Mouse (Mus musculus): ENCODE data around the gene Mbnl2. TPM values are rescaled to one million over a fixed set of nuclear protein-coding genes. Genes with fewer than 3 reads are reported as not detected.

The Mbnl2 gene
- total RNA-seq, 1 experiment from 2014 or later: 68.1 TPM

DNA sequence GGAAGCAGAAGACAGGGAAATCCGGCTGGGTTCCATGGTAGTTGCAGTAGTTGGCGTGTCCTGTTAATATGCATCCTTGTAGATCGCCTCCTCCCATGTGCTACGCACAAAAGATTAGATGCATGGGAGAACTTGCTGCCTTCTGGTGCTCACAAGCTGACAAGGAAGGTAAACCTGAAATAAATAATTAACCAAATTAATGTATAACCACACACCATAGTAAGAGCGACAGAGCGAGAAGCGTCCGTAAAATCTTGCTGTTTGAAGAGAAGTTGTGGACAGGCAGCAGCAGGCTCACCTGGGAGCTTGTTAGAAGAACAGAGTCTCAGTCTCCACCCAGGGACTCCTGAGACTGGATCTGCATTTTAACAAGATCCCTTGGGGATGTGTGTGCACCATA, 4.4 kb upstream of the Mbnl2 start:
- ATAC-seq (replicated peaks; ENCODE audit: low read depth, poor library complexity, severe bottlenecking): no peak

DNA sequence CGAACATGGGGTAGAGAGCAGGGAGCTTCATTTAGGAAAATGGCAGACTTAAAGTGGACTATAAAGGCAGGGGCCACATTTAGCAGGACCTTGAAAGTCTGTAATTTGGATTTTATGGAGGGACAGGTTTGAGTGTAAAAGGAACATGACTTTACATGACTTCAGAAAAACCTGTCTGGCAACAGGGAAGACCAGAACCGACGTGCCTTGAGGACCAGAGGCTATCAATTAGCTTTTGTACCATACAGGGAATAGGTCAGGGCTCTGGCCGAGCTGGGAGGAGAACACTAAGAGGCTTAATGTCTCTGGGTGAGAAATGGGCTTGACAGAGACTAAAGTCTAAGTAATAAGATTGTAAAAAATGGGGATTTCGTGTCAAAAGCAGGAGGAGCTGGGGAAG, 1.7 kb upstream of the Mbnl2 start:
- ATAC-seq (replicated peaks; ENCODE audit: low read depth, poor library complexity, severe bottlenecking): no peak

DNA sequence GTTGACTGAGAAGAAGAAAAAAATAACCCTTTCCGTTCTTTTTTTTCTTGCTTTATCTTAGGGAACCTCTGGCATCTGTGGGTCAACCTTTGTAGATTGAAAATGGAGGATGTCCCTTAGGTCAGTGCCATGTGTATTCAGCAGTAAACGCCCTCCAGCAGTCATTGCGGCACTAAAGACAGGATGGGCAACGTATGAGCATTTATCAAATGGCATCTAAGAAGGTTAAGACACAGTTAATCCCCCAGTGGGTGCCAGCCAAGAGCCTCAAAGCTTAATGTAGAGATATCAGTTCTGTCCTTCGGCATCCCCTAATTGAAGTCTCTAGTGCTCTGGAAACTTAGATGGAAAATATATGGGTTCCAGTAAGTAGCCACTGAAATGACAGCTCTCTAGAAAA, 723 bp upstream of the Mbnl2 start:
- ATAC-seq (replicated peaks; ENCODE audit: low read depth, poor library complexity, severe bottlenecking): no peak

DNA sequence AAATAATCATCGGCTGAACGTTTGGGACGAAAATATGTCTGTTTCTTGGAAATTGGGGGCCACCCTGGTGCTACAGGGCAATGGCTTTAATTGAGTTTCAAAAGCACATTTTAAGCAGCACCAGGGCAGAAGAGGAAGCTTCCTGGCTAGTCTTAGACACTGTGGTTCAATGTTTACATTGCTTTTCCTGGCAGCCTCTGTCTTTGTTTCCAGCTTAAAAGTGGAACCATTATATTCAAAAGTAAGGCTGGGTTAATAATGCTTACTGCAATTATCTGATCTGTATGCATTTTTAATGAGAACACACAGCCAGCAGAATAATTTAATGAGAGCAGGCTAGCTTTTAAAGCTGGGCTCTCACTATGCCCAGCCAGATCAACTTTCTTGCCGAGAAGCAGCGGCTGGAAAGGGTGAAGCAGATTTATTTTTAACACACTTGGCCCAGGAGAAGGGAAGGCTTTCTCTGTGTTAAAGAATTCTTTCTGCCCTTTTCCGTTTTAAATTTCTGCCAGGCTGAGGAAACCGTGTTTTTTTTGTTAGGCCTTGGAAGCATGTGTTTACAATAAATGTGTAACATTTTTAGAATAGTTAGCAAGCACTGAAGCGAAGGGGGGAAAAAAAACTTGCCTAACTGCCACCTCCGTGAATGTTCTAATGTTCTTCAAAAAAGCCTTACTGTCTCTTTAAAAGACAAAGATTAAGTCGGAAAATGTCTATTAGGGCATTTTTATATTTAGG, 1.0 kb downstream of the Mbnl2 start:
- ATAC-seq (replicated peaks; ENCODE audit: low read depth, poor library complexity, severe bottlenecking): no peak

DNA sequence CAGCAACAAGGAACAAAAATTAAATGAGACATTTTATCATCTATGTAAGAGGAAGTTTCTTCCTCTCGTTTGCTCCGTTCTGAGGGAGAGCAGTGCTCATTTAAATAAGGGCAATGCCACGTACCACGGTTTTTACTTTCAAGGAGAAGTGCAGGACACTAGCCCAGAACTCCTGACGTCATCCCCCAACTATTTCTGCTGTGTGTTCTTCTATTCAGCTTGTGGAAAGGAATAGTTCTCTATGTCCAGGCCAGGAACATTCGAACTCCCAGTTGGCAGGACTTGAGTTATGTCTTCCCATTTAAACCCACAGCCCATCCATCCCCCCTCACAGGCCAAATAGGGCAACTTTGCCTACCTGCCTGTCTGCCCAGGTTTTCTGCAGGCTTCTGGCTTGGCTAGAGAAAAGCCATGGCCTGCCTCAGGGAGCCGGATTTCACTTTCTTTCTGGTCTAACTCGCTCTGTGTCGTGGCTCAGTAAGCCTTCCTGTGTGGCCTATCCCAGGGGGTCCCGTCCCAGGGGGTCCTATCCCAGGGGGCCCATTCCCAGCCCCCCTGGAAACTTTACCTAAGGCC, 1.7 kb downstream of the Mbnl2 start:
- peak; percentile 33 for ATAC-seq (replicated peaks; ENCODE audit: low read depth, poor library complexity, severe bottlenecking)

DNA sequence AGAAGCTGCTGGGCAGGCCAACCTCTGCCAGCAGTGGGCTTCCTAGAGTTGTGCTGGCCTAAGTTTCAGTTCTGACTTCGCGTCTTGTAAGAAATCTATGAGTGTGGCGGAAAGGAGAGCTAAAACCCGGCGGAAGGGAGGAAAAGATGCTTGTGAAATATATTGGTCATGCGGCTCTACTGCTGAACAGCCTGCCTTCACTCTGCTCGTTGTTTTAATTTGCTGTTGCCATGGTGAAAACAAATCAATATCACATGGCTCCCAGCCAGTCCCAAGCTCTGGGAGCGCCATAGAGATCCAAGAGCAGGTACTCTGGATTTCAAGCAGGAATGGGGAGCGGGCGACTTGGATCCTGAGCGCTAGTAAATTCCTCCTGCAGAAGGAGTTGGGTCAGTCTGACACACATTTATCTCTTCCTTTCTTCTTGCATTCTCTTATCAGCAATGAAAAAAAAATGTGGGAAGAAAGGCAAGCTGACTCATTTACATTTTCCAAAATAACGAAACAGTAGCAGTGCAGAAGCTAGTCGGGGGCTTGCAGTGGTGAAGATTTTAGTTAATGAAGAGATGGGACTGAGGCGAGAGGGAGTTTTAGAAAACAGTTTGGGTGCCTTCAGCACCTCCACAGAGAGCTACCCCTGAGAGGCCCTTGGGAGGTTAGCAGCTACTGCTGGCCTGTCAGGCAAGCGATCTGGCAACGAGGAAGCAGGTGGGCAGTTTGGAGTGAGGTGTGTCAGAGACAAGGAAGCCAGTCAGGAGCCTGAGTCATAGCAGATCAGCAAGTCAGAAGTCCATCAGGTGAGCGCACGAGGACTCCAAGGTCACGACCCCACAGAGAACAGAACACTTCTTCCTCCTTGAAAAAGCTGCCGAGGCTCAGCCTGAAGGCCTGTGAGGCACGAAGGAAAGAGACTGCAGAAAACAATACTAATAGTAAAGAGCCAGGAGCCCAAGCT, 3.1 kb downstream of the Mbnl2 start:
- ATAC-seq (replicated peaks; ENCODE audit: low read depth, poor library complexity, severe bottlenecking): peak; percentile 21

DNA sequence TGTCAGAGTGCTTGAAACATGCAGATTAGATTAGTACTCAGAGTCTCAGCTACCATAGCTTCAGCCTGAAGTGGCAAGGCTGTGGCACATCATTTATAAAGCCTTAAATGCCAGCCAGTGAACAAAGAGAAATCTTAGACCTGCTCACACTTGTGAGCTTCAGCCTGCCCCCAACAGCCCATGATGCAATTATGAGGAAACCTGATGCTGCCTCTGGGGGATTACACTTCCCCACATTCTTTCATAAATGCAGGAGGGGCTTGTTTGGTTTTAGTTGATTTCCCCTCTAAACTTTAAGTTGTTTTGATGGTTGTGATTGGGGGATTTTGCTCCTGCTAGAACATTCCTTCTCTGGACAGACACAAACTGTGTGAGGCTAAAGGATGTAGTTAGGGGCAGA, 4.7 kb downstream of the Mbnl2 start:
- ATAC-seq (replicated peaks; ENCODE audit: low read depth, poor library complexity, severe bottlenecking): no peak

DNA sequence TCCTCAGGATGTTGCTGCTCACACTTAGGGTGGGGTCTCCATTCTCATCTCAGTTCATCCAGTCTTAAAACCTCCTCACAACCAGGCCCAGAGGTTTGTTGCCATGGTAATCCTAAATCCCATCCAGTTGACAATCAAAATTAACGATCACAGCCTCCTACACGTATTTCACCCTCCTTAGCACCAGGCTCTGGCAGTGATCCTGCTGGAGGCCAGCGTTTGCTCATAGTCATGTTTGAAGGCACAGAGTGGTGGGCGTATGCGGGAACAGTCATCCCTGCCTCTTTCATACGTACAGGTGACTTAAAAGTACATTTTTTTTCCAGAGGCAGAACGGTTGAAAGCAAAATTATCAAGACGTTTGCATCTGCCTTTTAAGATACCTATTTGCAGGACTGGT, 8.3 kb downstream of the Mbnl2 start:
- no peak for ATAC-seq (replicated peaks; ENCODE audit: low read depth, poor library complexity, severe bottlenecking)

DNA sequence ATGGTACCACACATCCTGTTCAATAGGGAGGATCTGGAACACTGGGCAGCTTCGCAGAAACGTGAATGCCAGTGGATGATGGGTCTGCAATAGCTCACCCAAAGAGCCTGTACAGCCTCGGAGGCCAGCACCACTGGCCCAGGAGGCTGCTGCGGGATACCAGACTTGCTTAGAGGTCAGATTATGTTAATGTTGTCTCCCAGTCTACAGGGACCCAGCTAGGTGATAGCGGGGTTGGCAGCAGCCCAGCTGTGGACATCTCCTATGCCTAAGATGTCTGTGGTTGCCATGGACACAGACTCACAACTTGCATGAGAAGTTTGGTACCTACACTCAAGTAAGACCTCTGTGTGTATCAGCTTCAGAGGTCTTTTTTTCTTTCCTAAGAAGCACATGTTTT, 9.0 kb downstream of the Mbnl2 start:
- no peak for ATAC-seq (replicated peaks; ENCODE audit: low read depth, poor library complexity, severe bottlenecking)

DNA sequence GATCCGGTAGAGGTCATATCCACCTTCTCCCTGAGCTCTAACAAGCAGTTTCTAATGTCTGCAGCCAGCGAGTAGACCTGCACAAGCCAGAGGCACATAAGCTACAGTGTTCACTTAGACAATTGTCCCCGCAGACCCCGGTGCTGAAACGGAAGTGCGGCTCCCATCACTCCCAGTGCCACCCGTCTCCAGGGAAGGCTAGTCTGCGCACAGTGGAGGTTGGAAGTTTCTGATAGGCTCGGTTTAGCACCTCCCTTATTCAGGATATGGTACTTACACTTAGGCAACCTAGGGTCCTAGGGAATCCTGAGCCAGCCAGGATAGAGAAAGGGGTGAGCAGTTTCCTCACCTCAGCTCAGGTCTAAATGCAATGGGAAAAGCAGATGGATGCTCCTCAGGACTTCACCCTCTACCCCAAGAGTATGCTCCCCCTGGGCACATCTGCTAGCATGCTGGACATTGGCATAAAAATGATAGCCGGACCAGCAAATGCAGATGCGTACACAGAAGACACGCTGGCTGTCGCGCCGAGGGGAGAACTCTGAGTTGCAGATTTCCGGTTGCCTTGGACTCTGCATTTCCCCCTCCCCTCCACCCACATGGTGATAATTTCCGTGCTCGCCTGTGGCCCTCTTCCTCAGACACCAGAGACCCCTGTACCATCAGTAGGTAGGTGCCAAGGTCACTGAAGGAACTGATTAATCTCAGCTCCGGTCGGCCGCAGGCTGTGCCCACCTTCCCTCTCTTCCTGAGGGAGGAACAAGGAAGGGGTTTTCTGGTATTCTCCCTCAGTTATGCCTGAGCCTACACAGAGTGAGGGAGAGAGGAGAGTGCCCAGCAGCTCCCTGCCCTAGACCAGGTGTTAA, 11.9 kb downstream of the Mbnl2 start:
- ATAC-seq (replicated peaks; ENCODE audit: low read depth, poor library complexity, severe bottlenecking): peak; percentile 10; the same call in 1 of the 2 replicates

DNA sequence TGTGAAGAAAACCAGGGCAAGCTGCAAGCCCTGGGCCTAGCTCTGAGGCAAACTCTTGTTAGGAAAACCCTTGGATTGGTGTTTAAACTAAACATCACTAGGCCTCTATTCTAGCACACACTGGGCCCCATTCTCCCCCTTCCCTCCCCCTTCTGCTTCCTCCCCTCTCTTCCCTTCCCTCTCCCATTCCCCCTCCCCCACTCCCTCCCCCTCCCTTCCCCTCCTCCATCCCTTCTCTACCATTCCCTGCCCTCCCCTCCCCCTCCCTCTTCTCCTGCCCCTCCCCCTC, 12.5 kb downstream of the Mbnl2 start:
- no peak for ATAC-seq (replicated peaks; ENCODE audit: low read depth, poor library complexity, severe bottlenecking)

DNA sequence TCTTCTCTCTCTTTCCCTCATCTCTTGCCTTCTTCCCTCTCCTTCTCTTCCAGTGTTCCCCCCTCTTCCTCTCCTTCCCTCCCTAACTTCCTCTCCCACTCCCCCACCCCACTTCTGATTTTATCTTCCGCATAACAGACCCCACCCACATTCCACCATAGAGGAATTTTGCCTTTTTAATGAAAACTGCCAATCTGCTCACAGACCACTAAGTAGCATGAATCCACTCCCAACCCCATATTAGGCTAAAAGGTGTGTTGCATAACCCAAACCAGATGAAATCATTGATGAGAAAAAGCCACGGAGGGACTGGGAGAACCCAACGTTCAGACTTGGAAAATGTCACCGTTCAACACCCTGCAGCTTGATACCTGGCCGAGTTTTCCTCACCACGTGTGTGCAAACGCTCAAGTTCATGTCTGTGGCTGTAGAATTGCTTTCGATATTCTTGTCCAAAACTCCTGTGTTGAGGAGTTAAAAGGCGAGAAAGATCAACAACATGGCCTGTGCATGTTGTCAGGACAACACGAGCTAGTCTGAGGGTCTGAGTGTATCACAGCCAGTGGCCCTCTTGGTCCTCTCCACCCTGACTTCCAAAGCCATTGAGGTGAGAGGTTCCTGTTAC, 13.0 kb downstream of the Mbnl2 start:
- ATAC-seq (replicated peaks; ENCODE audit: low read depth, poor library complexity, severe bottlenecking): no peak

DNA sequence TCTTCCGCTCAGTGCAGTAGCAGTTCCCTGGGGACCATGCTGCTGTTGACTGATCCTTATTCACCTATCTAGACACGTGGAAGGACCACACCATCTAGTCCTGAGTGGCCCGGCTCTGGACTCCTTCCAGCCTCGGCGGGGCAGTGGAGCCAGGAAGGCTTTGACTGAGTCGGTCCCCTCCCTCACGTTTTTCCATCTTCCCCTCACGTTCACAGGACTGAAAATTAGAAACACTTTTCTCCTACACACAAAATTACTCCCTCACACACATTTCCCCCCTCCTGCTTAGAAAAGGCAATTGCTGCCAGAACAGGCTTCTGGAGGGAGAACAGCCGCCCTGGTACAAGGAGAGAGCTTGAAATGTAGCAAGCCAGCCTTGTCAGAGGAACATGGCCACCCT, 13.6 kb downstream of the Mbnl2 start:
- no peak for ATAC-seq (replicated peaks; ENCODE audit: low read depth, poor library complexity, severe bottlenecking)

DNA sequence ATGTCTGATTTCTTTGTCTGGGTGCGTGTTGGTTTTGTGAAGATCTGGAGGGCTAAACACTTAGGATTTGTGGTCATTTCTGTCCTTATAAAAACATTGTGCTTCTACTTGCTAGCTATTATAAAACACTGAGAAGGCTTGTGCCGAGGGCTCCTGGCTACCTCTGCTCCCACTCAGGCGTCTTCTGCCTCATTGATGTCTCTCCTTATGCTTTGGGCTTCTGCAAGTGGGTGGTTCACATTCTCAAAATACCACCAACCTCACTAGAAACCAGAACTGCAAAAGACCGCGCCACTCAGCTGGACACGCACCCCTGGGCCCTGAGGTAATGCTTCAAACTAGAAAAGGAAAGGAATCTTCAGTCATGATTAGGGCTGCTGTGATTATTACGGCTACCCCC, 14.1 kb downstream of the Mbnl2 start:
- ATAC-seq (replicated peaks; ENCODE audit: low read depth, poor library complexity, severe bottlenecking): 0 out of 2 replicates have a peak, but pooled peaks have one; percentile 3

DNA sequence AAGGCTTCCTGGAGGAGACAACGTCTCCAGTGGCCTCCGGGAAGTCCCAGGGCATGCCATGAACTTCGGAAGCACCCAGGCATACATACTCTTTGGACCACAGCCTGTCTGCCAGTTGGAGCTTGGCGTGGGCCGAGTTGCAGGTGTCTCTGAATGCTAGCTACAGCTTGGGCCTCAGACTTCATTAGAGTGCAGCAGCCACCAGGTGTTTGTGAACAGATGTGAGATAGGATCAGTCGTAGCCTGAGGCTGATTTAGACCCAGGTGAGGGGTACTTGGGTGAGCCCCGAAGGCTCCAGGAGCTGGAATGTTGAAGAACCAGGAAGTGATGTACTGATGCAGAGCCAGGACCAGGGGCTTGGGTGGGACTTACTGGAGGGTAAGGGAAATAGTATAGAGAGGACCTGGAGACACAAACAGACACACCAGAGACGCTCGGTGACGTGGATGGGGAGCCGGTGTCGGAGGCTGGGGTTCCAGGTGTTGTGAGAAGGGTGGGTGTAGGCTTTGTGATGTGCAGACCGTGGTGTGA, 15.8 kb downstream of the Mbnl2 start:
- no peak for ATAC-seq (replicated peaks; ENCODE audit: low read depth, poor library complexity, severe bottlenecking)

DNA sequence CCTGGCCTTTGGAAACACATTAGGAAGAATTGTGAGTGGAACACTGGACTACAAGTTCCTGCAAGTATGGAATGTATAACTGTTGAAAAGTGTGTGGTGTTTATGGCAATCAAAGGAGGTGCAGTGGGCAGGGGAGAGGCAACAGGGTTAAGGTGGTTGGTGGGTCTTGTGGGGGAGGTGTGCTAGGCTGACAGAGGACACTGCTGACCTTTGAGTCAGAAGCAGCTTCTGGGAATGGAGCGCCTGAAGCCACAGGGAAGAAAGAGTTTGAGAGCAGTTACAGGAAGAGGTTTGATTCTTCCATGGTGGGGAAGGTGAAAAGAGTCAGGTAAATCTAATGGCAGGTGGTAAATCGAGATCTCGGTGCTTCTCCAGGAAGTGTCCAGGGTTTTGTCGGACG, 16.7 kb downstream of the Mbnl2 start:
- ATAC-seq (replicated peaks; ENCODE audit: low read depth, poor library complexity, severe bottlenecking): no peak

DNA sequence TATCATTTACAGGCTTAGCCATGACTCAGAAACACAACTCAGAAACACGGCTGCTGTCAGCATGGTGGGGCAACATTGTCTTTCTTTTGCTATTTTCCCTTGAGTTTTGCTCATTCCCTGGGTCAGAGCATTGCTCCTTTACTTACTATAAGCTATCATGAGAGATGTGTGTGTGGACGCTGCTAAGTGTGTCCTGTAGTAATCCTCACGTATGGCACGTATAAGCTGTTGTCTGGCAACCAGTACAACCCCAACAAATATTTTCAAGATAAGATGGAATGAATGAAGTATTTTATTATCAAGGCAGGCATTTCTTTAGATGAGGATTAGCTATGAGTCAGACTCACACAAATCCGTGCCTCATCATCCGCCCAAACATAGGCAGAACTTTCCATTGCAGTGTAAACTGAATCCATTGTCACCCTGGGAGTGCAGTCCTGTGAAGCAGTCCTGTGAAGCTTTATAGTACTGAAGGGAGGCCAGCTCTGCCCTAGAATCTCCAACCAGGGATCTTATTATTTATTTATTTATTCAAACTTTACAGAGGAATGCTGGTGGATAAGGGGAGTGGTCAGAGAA, 17.2 kb downstream of the Mbnl2 start:
- ATAC-seq (replicated peaks; ENCODE audit: low read depth, poor library complexity, severe bottlenecking): no peak

DNA sequence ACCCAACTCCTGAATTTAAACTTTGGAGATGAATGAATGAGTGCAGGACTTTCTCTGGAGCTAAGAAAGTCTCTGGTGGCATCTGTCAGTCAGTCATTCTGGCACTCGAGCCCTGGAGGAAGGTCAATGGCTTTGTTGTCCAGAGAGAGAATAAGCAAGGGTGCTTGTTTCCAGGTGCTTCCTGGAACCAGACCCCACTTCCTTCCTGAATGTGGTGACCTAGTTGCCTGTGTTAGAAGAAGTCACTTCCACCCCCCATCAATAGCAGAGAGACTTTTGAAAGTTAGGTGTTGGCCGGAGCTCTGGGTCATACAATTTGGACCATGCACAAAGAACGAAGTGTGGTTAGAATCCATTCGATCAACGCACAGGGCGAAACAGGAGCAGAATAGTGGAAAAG, 19.0 kb downstream of the Mbnl2 start:
- no peak for ATAC-seq (replicated peaks; ENCODE audit: low read depth, poor library complexity, severe bottlenecking)

Measured in common myeloid progenitor, adult 5-6 weeks (primary cell).